Mouse (Mus musculus): ENCODE data around the gene Fgf15.

DNA sequence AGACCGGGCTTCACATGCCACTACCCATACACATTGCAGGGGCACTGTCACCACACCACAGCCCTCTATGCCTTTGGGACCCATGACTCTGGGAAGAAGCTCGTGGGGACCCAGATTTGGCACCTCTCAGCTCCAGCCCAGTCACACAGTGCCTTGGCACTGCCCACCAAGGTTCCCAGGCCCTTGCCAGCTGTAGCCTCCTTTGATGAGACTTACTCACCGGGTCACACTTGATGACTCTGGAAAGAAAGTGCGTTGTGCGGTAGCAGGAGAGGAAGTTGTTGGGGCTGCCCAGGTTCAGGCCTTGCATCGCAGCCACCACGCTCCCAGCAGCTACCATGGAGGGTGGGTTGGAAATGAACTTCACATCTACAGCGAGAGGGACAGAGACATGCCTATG lies 37.5 kb downstream of the Fgf15 start:
- TF ChIP-seq CTCF (IDR thresholded peaks at IDR 0.05; ENCODE audit: borderline replicate concordance, insufficient read depth, low read length) (no peak), POLR2A (IDR thresholded peaks at IDR 0.05; ENCODE audit: low read depth, low read length) (no peak)
